Mouse (Mus musculus): ENCODE measurements around the gene Zc3h14. TPM values are rescaled to one million over a fixed set of nuclear protein-coding genes. Genes with fewer than 3 reads are reported as not detected.

The Zc3h14 gene
- polyA plus RNA-seq, 1 experiment, result 35.9 TPM

GRCm38 (mm10) chr12:98730682-98731081, 16.1 kb upstream of the Zc3h14 start:
- H3K79me2 ChIP-seq (ENCODE audit: control insufficient read depth, insufficient read depth), result peaks cover 100% of the 10 kb centered on the region
- H3K4me2 ChIP-seq (ENCODE audit: low read depth), result no peak overlapping the region
- no peak overlapping the region for H3ac ChIP-seq (ENCODE audit: control insufficient read depth, insufficient read length)
- H3K4me3 ChIP-seq, result no peak overlapping the region
- H3K27me3 ChIP-seq (ENCODE audit: control insufficient read depth, insufficient read depth, insufficient read length), result no peaks in the 10 kb centered on the region
- TF ChIP-seq REST (IDR thresholded peaks at IDR 0.05; ENCODE audit: insufficient read depth, insufficient read length), result no peak
- no peak for TF ChIP-seq TCF12 (IDR thresholded peaks at IDR 0.05; ENCODE audit: insufficient read depth, poor library complexity, severe bottlenecking)
- no peak for TF ChIP-seq POLR2AphosphoS2 (IDR thresholded peaks at IDR 0.05; ENCODE audit: insufficient read length, low read depth)
- TF ChIP-seq E2F4 (IDR thresholded peaks at IDR 0.05; ENCODE audit: insufficient read depth), result no peak
- TF ChIP-seq USF1 (IDR thresholded peaks at IDR 0.05; ENCODE audit: low read depth), result no peak
- no peak for TF ChIP-seq MAX (IDR thresholded peaks at IDR 0.05; ENCODE audit: low read depth)
- no peak for TF ChIP-seq TCF3 (IDR thresholded peaks at IDR 0.05; ENCODE audit: insufficient read length, low read depth)
- no peak for TF ChIP-seq MYOD1 (IDR thresholded peaks at IDR 0.05; ENCODE audit: control insufficient read depth in 1 of 3, insufficient read length in 2 of 3, low read depth in 2 of 3)
- no peak for TF ChIP-seq POLR2A (IDR thresholded peaks at IDR 0.05; ENCODE audit: insufficient read length, low read depth)
- no peak for TF ChIP-seq MYOG (IDR thresholded peaks at IDR 0.05; ENCODE audit: control insufficient read depth in 1 of 3, insufficient read depth in 1 of 3, insufficient read length in 2 of 3, low read depth in 2 of 3)
- no peak for TF ChIP-seq CEBPB (IDR thresholded peaks at IDR 0.05; ENCODE audit: insufficient read depth, poor library complexity, severe bottlenecking)
- no peak for TF ChIP-seq SRF (IDR thresholded peaks at IDR 0.05; ENCODE audit: control insufficient read depth, insufficient read length, low read depth)
- H3K36me3 ChIP-seq (ENCODE audit: control insufficient read depth, insufficient read depth), result peaks cover 14% of the 10 kb centered on the region

- peaks cover 90% of the 10 kb centered on the region for H3K79me2 ChIP-seq (ENCODE audit: control insufficient read depth, insufficient read depth)
- H3K4me2 ChIP-seq (ENCODE audit: low read depth), result no peak overlapping the region
- H3K4me3 ChIP-seq, result no peak overlapping the region
- no peak overlapping the region for H3ac ChIP-seq (ENCODE audit: control insufficient read depth, insufficient read length)
- TF ChIP-seq POLR2AphosphoS2 (IDR thresholded peaks at IDR 0.05; ENCODE audit: insufficient read length, low read depth), result no peak
- no peak for TF ChIP-seq E2F4 (IDR thresholded peaks at IDR 0.05; ENCODE audit: insufficient read depth)
- no peak for TF ChIP-seq TCF3 (IDR thresholded peaks at IDR 0.05; ENCODE audit: insufficient read length, low read depth)
- TF ChIP-seq MAX (IDR thresholded peaks at IDR 0.05; ENCODE audit: low read depth), result no peak
- TF ChIP-seq REST (IDR thresholded peaks at IDR 0.05; ENCODE audit: insufficient read depth, insufficient read length), result no peak
- no peak for TF ChIP-seq TCF12 (IDR thresholded peaks at IDR 0.05; ENCODE audit: insufficient read depth, poor library complexity, severe bottlenecking)
- no peak for TF ChIP-seq SRF (IDR thresholded peaks at IDR 0.05; ENCODE audit: control insufficient read depth, insufficient read length, low read depth)
- TF ChIP-seq MYOD1 (IDR thresholded peaks at IDR 0.05; ENCODE audit: control insufficient read depth in 1 of 3, insufficient read length in 2 of 3, low read depth in 2 of 3), result no peak
- no peak for TF ChIP-seq CEBPB (IDR thresholded peaks at IDR 0.05; ENCODE audit: insufficient read depth, poor library complexity, severe bottlenecking)
- TF ChIP-seq POLR2A (IDR thresholded peaks at IDR 0.05; ENCODE audit: insufficient read length, low read depth), result no peak
- no peak for TF ChIP-seq USF1 (IDR thresholded peaks at IDR 0.05; ENCODE audit: low read depth)
- no peak for TF ChIP-seq MYOG (IDR thresholded peaks at IDR 0.05; ENCODE audit: control insufficient read depth in 1 of 3, insufficient read depth in 1 of 3, insufficient read length in 2 of 3, low read depth in 2 of 3)
- H3K36me3 ChIP-seq (ENCODE audit: control insufficient read depth, insufficient read depth), result peaks cover 9% of the 10 kb centered on the region
- no peaks in the 10 kb centered on the region for H3K27me3 ChIP-seq (ENCODE audit: control insufficient read depth, insufficient read depth, insufficient read length)
These were observed 13.6 kb upstream of the Zc3h14 start for GRCm38 (mm10) chr12:98733165-98733564.

- peak overlapping the region; percentile 11 for H3ac ChIP-seq (ENCODE audit: control insufficient read depth, insufficient read length)
- H3K79me2 ChIP-seq (ENCODE audit: control insufficient read depth, insufficient read depth), result peaks cover 83% of the 10 kb centered on the region
- H3K4me3 ChIP-seq, result peak overlapping the region; percentile 61
- peak overlapping the region; percentile 86 for H3K4me2 ChIP-seq (ENCODE audit: low read depth)
- peaks cover 9% of the 10 kb centered on the region for H3K36me3 ChIP-seq (ENCODE audit: control insufficient read depth, insufficient read depth)
- TF ChIP-seq MYOG (IDR thresholded peaks at IDR 0.05; ENCODE audit: control insufficient read depth in 1 of 3, insufficient read depth in 1 of 3, insufficient read length in 2 of 3, low read depth in 2 of 3) (no peak), TCF3 (IDR thresholded peaks at IDR 0.05; ENCODE audit: insufficient read length, low read depth) (no peak), CEBPB (IDR thresholded peaks at IDR 0.05; ENCODE audit: insufficient read depth, poor library complexity, severe bottlenecking) (no peak), REST (IDR thresholded peaks at IDR 0.05; ENCODE audit: insufficient read depth, insufficient read length) (no peak), MAX (IDR thresholded peaks at IDR 0.05; ENCODE audit: low read depth) (no peak), USF1 (IDR thresholded peaks at IDR 0.05; ENCODE audit: low read depth) (no peak), SRF (IDR thresholded peaks at IDR 0.05; ENCODE audit: control insufficient read depth, insufficient read length, low read depth) (no peak), MYOD1 (IDR thresholded peaks at IDR 0.05; ENCODE audit: control insufficient read depth in 1 of 3, insufficient read length in 2 of 3, low read depth in 2 of 3) (no peak), TCF12 (IDR thresholded peaks at IDR 0.05; ENCODE audit: insufficient read depth, poor library complexity, severe bottlenecking) (no peak)
- H3K27me3 ChIP-seq (ENCODE audit: control insufficient read depth, insufficient read depth, insufficient read length), result no peaks in the 10 kb centered on the region
These were observed 13.0 kb upstream of the Zc3h14 start for GRCm38 (mm10) chr12:98733776-98734175.

GRCm38 (mm10) chr12:98734246-98734879, 12.4 kb upstream of the Zc3h14 start:
- H3K4me2 ChIP-seq (ENCODE audit: low read depth), result peak overlapping the region; percentile 86
- no peaks in the 10 kb centered on the region for H3K27me3 ChIP-seq (ENCODE audit: control insufficient read depth, insufficient read depth, insufficient read length)
- H3K79me2 ChIP-seq (ENCODE audit: control insufficient read depth, insufficient read depth), result peaks cover 78% of the 10 kb centered on the region
- peak overlapping the region; percentile 11 for H3ac ChIP-seq (ENCODE audit: control insufficient read depth, insufficient read length)
- TF ChIP-seq MYOG (IDR thresholded peaks at IDR 0.05; ENCODE audit: control insufficient read depth in 1 of 3, insufficient read depth in 1 of 3, insufficient read length in 2 of 3, low read depth in 2 of 3) (peak in 1 of 3 experiments; percentile 32), TCF3 (IDR thresholded peaks at IDR 0.05; ENCODE audit: insufficient read length, low read depth) (no peak), USF1 (IDR thresholded peaks at IDR 0.05; ENCODE audit: low read depth) (peak; percentile 27), REST (IDR thresholded peaks at IDR 0.05; ENCODE audit: insufficient read depth, insufficient read length) (no peak), E2F4 (IDR thresholded peaks at IDR 0.05; ENCODE audit: insufficient read depth) (peak; percentile 62)
- peak overlapping the region; percentile 61 for H3K4me3 ChIP-seq
- peaks cover 9% of the 10 kb centered on the region for H3K36me3 ChIP-seq (ENCODE audit: control insufficient read depth, insufficient read depth)

Measured in myocyte (in vitro differentiated cells).